In genomic region chr11:117099372-117099771, GRCm38 (mm10) we compare ENCODE assay signal across 18 mouse cellular contexts.
"Had no signal": no experiment of that assay in that cellular context is flagged by ENCODE, and none has a peak within 500 bp of the region (broad histone marks: within the 10 kb centered on the region; RNA-seq: fewer than 3 reads in every experiment).

No protein-coding gene starts in this region.

- H3K4me1 ChIP-seq: neural tube, embryonic 12.5 days; neural tube, embryonic 15.5 days had no signal

- H3K9ac ChIP-seq: kidney, embryonic 15.5 days; liver, embryonic 13.5 days; midbrain, embryonic 12.5 days; midbrain, embryonic 15.5 days; neural tube, embryonic 12.5 days; neural tube, embryonic 15.5 days had no signal

- DNase-seq: kidney, adult 8-10 months; kidney, postnatal 10 days; kidney, postnatal 4 days; liver, embryonic 13.5 days; lung, adult 2 months; lung, postnatal 14 days; lung, postnatal 4 days; right cerebral cortex, adult 18-20 months; right cerebral cortex, postnatal 14 days; right cerebral cortex, postnatal 4 days; thymus, adult 2 months; thymus, postnatal 14 days; thymus, postnatal 4 days had no signal

- H3K4me3 ChIP-seq: kidney, embryonic 15.5 days; liver, embryonic 13.5 days; midbrain, embryonic 12.5 days; midbrain, embryonic 15.5 days; neural tube, embryonic 12.5 days; neural tube, embryonic 15.5 days had no signal

- H3K27ac ChIP-seq: liver, embryonic 13.5 days; midbrain, embryonic 12.5 days; midbrain, embryonic 15.5 days; neural tube, embryonic 12.5 days; neural tube, embryonic 15.5 days had no signal

- H3K36me3 ChIP-seq: kidney, embryonic 15.5 days; liver, embryonic 13.5 days; midbrain, embryonic 12.5 days; midbrain, embryonic 15.5 days; neural tube, embryonic 12.5 days; neural tube, embryonic 15.5 days had no signal

- H3K27me3 ChIP-seq: kidney, embryonic 15.5 days; liver, embryonic 13.5 days; midbrain, embryonic 12.5 days; midbrain, embryonic 15.5 days; neural tube, embryonic 12.5 days; neural tube, embryonic 15.5 days had no signal
